Mouse (Mus musculus): ENCODE results near the gene Trpm6.
A peak's percentile ranks its signal among the peaks of the same experiment; 100 is the strongest.

Trpm6 gene

DNA sequence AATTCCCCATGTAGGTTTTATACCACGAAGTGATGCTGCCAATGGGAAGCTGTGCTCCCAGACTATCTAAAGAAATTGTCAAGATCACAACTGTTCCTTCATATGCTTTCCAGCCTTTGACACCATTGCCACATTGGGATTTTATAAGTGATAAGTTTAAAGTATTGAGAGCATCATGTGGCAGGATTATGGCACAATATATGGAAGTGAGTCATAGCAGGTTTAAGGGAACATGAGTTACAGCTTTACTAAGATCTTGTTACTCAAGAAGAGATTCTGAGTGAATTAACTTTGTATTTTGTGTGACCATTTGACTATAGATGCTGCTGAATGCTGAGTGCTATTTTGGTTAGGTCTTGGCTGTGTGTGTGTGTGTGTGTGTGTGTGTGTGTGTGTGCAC lies 21.8 kb downstream of the Trpm6 start:
- no peak for DNase-seq (ENCODE audit: low spot score)

DNA sequence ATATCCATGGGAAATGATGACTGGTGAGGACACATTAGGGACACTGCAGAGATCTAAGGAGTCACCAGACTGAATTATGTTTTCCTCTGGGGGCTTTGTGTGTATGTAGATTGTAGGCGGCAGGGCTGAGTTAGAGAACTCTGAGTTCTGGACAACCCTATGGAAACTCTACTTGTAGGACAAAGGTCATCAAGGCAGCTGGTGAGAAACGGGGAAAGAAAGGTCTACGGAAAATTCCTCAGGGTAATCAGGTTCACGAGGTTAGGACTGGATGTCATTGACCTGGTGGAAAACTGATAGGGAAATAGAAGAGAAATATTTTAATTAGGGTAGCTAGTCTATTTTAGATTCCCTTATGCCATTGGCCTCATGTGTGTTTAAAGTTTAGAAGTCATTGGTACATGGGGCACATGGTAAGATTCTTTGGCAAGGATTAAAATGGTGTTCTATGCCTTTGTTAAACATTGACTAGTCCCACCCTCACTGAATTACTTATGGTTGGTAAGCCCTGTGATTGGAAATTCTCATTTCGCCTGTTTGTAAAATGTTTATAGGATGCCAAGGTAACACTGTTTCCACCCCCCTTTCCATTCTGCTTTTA lies 23.2 kb downstream of the Trpm6 start:
- DNase-seq (ENCODE audit: low spot score): no peak

DNA sequence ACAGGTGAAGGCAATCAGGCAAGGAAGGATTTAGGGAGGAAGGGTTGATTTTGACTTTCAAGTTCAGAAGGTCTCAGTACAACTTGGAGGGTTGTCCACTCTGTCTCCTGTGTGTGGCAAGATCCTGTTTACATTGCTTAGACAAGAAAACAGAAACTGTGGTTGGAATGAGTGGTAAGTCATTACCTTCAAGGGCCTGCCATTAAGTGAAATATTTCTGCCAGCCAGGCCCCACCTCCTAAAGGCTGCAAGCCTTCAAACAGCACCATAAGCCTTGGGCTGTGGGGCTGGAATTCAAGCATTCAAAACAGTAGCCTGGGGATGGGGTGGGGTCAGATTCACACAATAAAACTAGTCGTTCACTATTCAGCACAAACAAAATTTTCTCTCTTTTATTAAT lies 24.3 kb downstream of the Trpm6 start:
- no peak for DNase-seq (ENCODE audit: low spot score)

DNA sequence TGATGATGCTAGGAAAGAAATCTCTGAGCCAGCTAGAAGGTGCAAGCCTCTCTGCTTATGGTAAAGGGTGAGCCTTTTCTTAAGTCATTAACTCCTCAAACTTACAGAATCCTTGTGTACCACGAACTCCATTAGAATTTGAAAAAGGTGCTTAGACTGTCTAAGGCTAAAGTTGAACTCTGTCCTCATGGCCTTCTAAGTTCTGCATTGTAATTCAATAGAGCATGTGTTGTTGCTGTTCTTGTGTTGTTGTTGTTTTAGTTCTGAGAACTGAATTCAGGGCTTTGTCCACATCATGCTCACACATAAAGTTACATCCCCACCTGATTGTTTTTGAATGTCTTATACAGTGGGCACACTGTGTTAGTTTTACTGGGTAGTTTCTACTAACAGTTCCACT lies 49.9 kb downstream of the Trpm6 start:
- no peak for DNase-seq (ENCODE audit: low spot score)

DNA sequence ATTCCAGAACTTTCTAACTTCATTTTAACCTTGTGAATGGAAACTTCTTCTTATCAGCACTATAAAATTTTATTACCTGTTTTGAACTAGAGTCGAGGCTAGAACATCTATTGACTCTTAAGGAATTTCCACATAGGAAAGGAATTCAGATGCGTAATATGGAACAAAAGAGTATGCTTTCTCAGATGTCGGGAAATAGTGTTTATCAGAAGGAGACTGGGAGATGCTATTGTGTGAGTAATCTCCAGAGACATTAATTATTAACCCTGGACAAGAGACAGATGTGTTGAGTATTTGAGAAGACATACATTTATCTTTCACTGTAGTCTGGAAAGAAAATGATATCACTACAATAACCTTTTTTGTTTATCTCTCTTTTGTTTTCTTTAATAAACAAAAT lies 61.5 kb downstream of the Trpm6 start:
- no peak for DNase-seq (ENCODE audit: low spot score)

DNA sequence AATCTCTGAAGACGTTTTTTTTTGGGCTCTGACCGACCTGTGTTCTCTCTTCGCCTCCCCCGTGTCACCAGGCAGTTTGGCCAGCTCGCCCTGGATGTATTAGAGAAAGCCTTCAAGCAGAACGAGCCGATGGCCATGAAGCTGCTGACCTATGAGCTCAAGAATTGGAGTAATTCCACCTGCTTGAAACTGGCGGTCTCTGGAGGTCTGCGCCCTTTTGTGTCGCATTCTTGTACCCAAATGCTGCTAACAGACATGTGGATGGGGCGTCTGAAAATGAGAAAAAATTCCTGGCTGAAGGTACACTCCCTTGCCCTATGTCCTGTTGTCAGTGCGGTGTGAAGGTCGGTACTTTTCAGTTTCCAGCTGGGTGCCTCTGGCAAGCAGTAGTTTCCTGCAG lies 65.4 kb downstream of the Trpm6 start:
- DNase-seq (ENCODE audit: low spot score): no peak

DNA sequence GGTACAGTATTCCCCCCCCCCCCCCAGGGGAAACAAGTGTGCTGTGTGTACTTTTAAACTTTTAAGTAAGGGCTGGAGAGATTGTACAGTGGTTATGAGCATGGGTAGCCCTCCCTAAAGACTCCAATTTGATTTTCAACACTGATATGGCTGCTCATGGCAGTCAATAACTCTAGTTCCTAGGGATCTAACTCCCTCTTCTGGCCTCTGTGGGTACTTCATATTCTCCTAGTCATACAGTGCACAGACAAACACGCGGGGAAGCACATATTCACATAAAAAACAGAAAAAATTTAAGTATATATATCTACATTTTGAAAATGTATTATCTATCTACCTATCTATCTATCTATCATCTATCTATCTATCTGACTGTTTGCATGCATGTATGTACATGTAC lies 67.6 kb downstream of the Trpm6 start:
- DNase-seq (ENCODE audit: low spot score): no peak

DNA sequence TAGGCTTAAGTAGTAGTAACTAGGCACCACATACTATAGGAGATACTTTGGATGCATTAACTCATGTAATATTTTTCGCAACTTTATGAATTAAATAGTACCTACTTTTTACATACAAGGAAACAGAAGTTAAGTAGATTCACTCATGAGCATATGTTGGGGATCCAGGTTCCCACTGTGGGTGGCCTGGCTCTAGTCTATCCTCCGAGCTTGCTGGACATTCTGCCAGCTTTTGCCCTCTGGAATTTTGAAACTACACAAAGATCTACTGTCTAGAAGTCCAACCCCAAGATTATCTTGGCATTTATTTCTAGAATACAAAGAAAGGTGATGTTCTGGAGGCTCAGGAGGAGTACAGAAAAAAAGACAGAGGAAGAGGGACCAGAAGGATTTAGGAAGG lies 78.8 kb downstream of the Trpm6 start:
- no peak for DNase-seq (ENCODE audit: low spot score)

DNA sequence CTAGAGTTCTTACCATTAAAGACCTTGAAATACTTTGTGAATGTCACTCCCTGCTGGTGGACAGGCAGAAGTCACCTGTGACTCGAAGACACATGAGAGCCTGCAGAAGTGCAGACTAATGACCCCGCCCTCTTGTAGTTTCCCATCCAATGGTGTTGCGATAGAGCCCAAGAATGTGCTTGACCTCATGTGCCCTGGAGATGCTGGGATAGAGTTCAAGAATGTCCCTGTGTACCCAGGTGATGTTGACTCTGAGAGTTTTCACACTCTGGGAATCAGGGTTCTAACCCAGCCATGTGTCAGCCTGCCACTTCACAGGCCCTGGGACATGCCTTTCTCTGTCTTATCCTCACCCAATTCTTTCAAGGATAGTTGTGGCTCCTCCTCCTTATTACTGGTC lies 81.4 kb downstream of the Trpm6 start:
- DNase-seq (ENCODE audit: low spot score): no peak

DNA sequence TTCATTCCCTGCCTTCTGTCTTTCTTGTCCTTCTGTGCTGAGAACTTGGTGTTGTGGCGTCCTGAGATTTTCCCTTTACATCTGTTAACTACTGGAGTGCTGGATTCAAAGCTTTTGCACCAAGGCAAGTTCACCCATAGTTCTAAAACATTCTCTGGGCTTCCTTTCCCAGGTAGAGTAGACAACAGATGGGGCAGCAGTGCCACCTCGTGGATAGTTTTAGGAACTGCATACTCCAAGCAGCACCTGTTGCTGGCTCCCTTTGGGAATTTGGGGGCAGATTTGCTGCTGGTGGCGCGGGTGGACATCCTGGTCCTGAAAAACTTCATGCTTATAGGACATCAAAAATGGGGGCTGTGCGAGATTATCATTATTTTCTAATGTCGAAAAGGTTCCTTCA lies 85.2 kb downstream of the Trpm6 start:
- DNase-seq (ENCODE audit: low spot score): peak; percentile 53

DNA sequence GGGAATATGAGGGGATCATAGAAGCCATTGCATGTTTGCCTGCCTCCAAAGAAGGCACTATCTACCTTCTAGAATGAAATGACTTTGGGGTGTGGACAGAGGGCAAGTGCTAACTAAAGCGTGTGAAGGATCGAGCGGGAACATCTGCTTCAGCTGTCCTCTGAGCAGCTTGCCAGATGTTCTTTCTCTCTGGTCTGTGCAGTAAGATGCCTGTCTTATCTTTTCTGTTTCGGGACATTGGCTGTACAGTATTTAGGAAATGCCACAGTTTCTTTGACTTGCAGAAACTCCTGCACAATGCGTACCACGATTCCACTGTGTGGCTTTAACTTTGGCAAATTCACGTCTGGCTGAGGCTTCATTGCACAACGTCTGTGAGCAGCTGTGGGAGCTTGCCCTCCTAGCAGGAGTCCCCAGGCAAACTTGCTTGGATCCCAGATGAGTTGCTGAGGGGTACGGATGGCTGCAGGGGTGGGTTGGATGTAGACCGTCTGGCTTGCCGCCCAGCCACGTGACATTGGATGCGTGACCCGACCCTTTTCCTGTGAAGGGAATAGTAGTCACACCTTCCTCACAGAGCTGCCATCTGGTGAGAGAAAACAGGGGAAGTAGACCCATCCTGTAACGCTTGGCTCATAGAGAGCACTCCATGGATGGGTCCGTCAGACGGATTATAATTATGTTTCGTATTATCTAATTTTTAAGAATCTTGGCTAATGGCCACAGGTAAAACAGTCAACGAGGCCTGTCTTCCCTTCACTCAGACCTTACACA lies 92.2 kb downstream of the Trpm6 start:
- no peak for DNase-seq (ENCODE audit: low spot score)

DNA sequence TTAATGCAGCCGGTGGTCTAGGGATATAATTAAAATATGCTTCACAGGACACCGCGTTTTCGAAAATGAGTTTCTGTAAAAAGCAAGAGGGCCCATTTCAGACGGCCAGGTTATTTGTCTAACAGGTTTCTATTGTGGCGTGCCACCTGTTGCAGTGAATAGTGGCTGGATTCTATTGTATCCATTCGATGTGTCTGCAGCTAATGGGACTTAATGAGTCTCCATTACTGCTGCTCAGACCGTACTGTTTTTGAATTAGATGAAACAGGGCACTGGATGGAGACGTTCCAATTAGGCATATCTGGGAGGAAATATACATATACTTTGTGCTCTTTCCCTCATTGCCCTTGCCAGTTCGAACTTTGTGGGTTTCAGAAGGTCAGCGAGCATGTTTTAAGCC lies 92.8 kb downstream of the Trpm6 start:
- no peak for DNase-seq (ENCODE audit: low spot score)

DNA sequence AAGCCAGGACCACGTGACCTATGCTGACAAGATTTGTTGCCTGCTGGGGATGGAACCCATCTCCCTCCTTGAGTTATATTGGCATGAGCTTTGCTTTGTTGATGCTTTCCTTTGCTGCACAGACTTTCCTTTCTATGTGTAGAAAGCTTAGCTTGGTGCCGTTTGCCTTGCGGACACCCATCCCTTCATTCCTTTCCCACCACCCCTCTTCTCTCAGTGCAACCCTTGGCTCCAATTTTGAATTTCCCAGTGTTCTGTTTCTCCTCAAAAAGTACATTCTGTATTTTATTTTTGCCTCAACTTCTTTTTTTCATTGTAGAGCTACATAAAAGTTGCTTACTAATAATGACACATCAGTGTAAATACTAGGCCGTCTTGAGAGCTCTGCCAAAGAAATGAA lies 96.6 kb downstream of the Trpm6 start:
- no peak for DNase-seq (ENCODE audit: low spot score)

DNA sequence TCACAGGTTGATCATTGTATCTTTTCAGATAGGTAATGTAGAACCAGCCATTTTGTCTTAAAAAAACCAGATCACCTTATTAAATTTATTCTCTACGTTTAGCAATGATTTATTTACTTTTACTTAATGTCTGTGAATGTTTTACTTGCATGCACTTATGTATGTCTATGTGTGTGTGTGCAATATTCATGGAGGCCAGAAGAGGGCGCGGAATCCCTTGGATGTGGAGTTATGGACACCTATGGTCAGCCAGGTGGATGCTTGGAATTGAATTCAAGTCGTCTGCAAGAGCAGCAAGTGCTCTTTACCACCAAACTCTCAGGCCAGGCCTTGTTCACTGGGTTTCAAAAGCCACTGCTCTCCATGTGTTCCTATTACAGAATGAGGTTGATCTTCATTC lies 118.5 kb downstream of the Trpm6 start:
- DNase-seq (ENCODE audit: low spot score): no peak

DNA sequence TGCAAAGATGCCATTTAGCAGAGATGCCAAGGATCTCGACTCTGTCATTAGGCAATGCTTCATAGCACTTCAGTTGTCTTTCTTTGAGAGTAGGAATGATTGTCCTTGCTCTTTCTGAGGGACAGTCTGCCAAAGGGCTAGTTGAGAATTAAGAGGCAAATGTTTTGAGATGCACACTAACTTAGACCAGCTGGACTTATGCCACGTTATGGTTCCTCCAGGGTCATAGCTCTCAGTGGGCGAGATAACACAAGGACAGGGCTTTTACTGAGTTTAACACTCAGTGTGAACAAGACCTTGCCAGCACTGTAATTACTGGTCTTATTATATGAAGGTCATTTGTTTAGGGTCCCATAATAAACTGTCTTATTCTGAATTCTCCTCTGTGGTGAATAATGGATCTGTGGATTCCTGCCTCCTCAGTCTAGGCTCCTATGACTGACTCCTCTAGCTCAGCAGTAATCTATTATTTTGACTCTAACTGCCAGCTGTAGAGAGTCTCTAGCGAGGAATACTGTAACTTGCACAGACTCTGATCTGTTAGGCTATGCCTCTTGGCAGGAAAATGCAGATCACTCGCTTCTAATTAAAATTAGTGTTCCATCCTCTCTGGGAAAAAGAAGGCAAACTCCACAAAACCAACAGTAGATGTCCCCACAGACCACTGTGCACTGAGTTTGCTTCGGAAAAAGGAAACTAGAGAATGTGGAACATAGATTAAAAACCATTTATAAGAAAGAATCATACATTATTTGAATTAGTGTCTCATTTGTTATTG lies 123.2 kb downstream of the Trpm6 start:
- DNase-seq (ENCODE audit: low spot score): peak; percentile 11

DNA sequence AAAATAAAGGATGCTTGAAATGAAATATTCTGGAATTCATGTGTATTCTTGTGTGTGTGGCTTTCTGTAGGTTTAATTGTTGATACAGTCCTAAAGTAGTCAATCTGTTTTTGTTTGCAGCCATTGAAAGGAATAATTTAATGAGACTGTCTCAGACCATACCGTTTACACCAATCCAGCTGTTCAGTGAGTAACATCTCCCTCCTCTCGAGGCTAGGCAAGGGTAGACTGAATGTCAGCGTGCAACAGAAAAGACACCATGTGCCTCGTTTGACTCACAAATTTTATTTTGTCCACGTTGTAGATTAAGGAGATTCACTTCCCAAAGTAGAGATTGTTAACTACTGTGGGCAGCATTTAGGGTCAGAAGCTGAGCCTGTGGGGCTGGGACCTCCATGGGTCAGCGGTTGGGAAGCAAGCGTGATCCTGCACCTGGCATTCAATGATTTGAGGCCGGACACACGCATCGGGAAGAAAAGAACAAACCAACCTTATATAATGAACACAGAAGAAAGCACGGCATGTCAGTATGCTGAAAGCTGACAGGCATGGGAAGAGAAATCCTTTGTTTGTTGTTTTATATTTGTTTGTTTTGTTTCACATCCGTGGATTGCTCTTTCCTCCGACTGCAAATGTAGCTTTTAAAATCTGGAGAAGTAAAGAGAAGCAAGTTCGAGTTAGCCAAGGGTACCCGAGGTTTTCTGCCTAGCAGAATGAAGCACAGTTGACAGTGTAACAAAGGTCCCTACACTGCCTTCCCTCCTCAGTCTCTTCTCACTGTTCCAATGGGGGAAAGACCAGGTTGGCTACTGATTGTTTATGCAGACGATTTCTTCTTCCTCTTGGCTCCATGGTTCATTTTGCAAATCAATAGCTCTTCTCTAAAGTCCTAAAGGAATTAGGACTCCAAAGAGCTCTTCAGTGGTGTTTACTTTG lies 124.2 kb downstream of the Trpm6 start:
- DNase-seq (ENCODE audit: low spot score): no peak

DNA sequence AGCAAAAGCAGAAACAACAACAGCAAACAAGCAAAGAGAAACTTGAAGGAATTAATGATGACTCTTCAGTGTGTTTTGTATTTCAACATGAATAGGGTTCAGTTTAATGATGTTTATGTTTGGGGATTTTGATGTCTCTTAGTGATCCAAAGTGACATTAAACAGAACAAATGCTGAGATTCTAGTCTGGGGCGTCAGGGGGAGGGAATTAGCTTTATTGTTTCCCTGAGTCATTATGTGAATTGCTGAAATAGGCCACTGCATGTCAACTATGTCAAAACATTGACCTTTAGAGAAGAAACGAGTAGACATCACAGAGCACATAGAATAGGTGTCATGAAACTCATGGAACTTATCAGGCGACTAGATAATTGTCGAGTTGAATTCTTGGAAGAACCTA lies 129.5 kb downstream of the Trpm6 start:
- DNase-seq (ENCODE audit: low spot score): no peak

DNA sequence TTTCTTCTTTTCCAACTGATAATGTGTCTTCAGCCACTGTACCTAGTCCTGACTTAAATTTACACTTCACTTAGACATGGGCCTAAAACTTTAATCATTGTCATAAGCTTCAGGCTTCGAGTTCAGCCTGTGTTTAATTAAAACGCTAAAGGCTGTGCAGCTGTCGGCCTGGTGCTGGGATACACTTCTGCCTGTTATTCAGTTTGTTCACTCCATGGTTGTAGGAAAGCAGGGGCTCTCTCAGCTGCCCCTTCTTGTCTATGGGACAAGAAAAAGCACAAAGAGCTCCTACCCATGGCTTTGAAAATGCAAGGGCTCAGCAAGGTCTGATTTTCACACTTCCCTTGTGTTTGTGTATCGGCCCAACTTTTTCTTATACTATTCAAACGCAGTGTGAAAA lies 131.4 kb downstream of the Trpm6 start:
- no peak for DNase-seq (ENCODE audit: low spot score)

DNA sequence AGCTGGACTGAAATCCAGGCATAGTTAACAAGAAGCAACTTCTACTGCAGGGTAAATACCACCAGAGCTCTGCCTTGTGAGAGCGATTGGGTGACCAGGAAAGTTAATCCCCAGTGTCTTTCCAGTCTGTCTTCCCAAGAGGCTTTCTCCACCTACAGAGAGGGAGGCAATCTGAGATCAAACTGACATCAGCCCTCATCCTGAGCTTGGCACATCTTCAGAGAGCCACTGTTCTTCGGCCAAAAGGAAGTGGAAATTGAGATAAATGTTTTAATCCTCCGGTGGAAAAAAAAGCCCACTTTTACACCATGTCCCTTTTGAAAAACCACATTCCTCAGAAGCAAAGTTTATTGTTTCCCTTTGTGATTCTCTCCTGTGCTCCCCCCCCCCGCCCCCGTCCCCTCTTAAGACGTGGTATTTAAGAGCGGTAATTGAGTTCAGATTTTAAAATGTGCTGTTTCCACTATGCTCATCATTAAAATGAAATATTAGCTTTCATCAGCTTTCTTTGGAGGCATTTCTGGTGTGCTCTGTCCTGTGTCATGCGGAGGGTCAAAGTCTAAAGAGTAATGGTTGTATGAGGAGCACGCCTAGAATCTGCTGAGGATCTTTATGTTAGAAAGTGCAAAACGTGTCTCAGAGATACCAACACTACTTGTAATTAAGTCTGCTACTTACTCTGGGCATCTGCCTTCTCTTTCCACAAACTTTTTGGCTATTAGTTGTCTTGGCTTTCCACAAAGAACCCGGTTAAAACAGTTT lies 138.0 kb downstream of the Trpm6 start:
- DNase-seq (ENCODE audit: low spot score): no peak

DNA sequence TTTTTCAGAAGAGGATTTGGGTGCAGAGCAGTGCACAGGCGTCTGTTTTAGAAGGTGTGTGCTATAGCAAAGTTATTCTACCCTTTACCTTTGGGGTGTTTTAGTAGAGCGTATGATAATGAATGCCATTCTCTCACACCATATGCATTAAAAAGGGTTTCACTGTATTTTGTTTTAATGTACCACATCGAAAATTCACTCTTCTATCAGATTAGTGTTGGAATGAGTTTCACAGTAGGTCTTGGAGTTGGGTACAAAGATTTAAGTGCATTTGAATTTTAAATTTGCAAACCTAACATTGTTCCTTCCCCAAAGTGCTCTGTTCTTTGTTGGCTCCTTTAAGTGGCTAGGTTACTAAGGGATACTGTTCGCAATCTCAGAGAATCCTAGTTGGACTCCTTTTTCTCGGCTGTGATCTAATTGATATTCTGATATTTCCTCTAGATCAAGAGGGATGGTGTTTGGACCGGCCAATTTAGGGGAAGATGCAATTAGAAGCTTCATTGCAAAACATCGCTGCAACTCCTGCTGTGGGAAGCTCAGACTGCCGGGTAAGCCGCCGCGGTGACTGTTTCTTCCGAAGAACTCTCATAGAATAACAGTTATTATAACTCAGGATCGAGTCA lies 138.8 kb downstream of the Trpm6 start:
- DNase-seq (ENCODE audit: low spot score): no peak

DNA sequence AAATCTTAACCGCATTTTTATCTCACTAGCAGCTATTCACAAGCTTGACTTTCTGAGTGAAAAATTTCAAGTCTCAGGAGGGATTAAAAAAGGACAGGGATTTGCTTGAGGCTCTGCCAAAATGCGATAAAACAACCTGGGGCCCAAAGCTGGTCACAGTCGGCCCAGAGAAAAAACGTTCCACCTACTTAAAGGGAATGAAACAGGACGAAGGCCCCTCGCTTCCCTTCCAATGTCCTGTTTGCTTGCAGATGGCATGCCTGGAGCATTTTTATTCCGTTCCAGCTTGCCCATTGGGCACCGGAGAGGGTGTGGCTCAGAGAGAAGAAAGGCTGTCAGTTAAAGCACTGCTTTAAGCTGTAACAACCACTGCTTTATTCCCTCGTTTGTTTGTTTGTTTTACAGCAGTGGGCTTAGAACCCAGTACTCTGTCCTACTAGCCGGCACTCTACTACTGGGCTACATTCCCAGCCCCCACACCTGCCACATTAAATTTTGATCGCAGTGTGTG lies 139.4 kb downstream of the Trpm6 start:
- DNase-seq (ENCODE audit: low spot score): no peak

Data from ovary, postnatal 36 days (tissue).